Mouse (Mus musculus) embryonic facial prominence, embryonic 12.5 days (tissue): ENCODE measurements around the gene Zfp456. TPM values are rescaled to one million over a fixed set of nuclear protein-coding genes. Genes with fewer than 3 reads are reported as not detected.
"Not testable (repeated sequence)": the region's sequence is repeated elsewhere in the genome, so short reads cannot be mapped to it uniquely, and the experiment has no call there.

ENCODE experiments used
- ATAC-seq: fragments of 200-750 bp; cut with Nextera tagmentation; 2 replicates; pipeline ENCODE4 v1.8.0; 2017; ENCODE audit not compliant: insufficient number of reproducible peaks, insufficient read depth, low FRiP score, low TSS enrichment
- H3K27ac ChIP-seq: fragments of 300-500 bp; sonication (generic); 2 replicates; pipeline ENCODE4 v1.5.1; 2016; ENCODE audit warnings: mild to moderate bottlenecking
- H3K27me3 ChIP-seq: fragments of 300-500 bp; sonication (generic); 2 replicates; pipeline ENCODE4 v1.6.1; 2016; ENCODE audit warnings: mild to moderate bottlenecking, moderate library complexity
- H3K36me3 ChIP-seq: fragments of 300-500 bp; sonication (generic); 2 replicates; pipeline ENCODE4 v1.6.1; 2016; ENCODE audit warnings: mild to moderate bottlenecking
- H3K4me1 ChIP-seq: fragments of 300-500 bp; sonication (generic); 2 replicates; pipeline ENCODE4 v1.6.1; 2016
- H3K4me2 ChIP-seq: fragments of 300-500 bp; sonication (generic); replicated peaks from 2 replicates; pipeline ENCODE4 v1.6.1; 2016; ENCODE audit warnings: mild to moderate bottlenecking, moderate library complexity
- H3K4me3 ChIP-seq: fragments of 300-500 bp; sonication (generic); 2 replicates; pipeline ENCODE4 v1.5.1; 2016; ENCODE audit warnings: mild to moderate bottlenecking
- H3K9ac ChIP-seq: fragments of 300-500 bp; sonication (generic); 2 replicates; pipeline ENCODE4 v1.6.1; 2016; ENCODE audit warnings: mild to moderate bottlenecking, moderate library complexity
- H3K9me3 ChIP-seq: fragments of 300-500 bp; sonication (generic); 2 replicates; pipeline ENCODE4 v1.6.1; 2016; ENCODE audit warnings: mild to moderate bottlenecking, moderate library complexity
- WGBS: fragments of 180-500 bp; shearing (Covaris S2); methylation state at CpG from one replicate; pipeline ENCODE4 v1.1.7; 2016; 5-methylcytosine and 5-hydroxymethylcytosine counted together
- polyA plus RNA-seq: library from polyadenylated mRNA; unstranded; fragments of >200 nt; fragmentation: Nextera tagmentation; extraction: Ambion mirVana; gene quantifications from 2 replicates; pipeline ENCODE4 v1.2.1, GENCODE M21; 2016

The Zfp456 gene
- 1.5 TPM in 2 replicates for polyA plus RNA-seq

- Histone ChIP-seq H3K4me3 (peak within 1 kb of the TSS; percentile 43), H3K4me2 (peak within 1 kb of the TSS; percentile 54)
- not testable (repeated sequence) for H3K9me3 ChIP-seq, H3K27ac ChIP-seq, H3K9ac ChIP-seq, H3K27me3 ChIP-seq, H3K4me1 ChIP-seq, H3K36me3 ChIP-seq
- peak; percentile 96 for ATAC-seq
- WGBS, result 16% methylated on average over 14 of the region's 15 CpGs
These were observed at the start of gene Zfp456, which contains the start of gene Gm28041 for GRCm38 (mm10) chr13:67375050-67375911. Gene Zfp456, minus strand, starts transcription at chr13:67375810. Gene Gm28041, minus strand, starts transcription at chr13:67375733.

- H3K9ac ChIP-seq, H3K4me1 ChIP-seq, H3K9me3 ChIP-seq, H3K4me2 ChIP-seq, H3K27ac ChIP-seq, ATAC-seq, H3K27me3 ChIP-seq, H3K4me3 ChIP-seq, H3K36me3 ChIP-seq: not testable (repeated sequence)
- WGBS, result 74% methylated on average over 2 of the region's 2 CpGs
These were observed 46.9 kb upstream of the Zfp456 start for GRCm38 (mm10) chr13:67422532-67422931.

- peak within 1 kb of the TSS; percentile 60 for H3K9ac ChIP-seq
- no peaks in the 10 kb centered on the region for H3K9me3 ChIP-seq
- no peaks in the 10 kb centered on the region for H3K27me3 ChIP-seq
- ATAC-seq, result peak; percentile 83
- peak within 1 kb of the TSS; percentile 68 for H3K4me2 ChIP-seq
- H3K4me3 ChIP-seq, result peak within 1 kb of the TSS; percentile 59
- WGBS, result 3% methylated on average over 22 of the region's 22 CpGs
- H3K4me1 ChIP-seq, result no peaks in the 10 kb centered on the region
- H3K36me3 ChIP-seq, result no peaks in the 10 kb centered on the region
- H3K27ac ChIP-seq, result no peak within 1 kb of the TSS
These were observed 45.7 kb upstream of the Zfp456 start, which contains the start of gene Zfp459 for GRCm38 (mm10) chr13:67421207-67421857. Gene Zfp459, minus strand, starts transcription at chr13:67421418.

GRCm38 (mm10) chr13:67420558-67421206 is 45.1 kb upstream of the Zfp456 start:
- H3K4me3 ChIP-seq, result peak overlapping the region; percentile 59

GRCm38 (mm10) chr13:67416811-67417210 is 41.2 kb upstream of the Zfp456 start:
- Histone ChIP-seq H3K27ac (no peak overlapping the region), H3K4me1 (no peaks in the 10 kb centered on the region), H3K4me2 (no peak overlapping the region), H3K9me3 (no peaks in the 10 kb centered on the region), H3K36me3 (no peaks in the 10 kb centered on the region), H3K4me3 (no peak overlapping the region), H3K27me3 (no peaks in the 10 kb centered on the region), H3K9ac (no peak overlapping the region)
- 88% methylated on average over 3 of the region's 3 CpGs for WGBS
- no peak for ATAC-seq

More at GRCm38 (mm10) chr13:67420558-67421206, 45.1 kb upstream of the Zfp456 start:
- peak overlapping the region; percentile 60 for H3K9ac ChIP-seq
- no peaks in the 10 kb centered on the region for H3K4me1 ChIP-seq
- peak overlapping the region; percentile 68 for H3K4me2 ChIP-seq
- 30% methylated on average over 11 of the region's 11 CpGs for WGBS
- no peaks in the 10 kb centered on the region for H3K27me3 ChIP-seq
- peak; percentile 17; the same call in 1 of the 2 replicates for ATAC-seq
- no peaks in the 10 kb centered on the region for H3K36me3 ChIP-seq
- no peaks in the 10 kb centered on the region for H3K9me3 ChIP-seq
- H3K27ac ChIP-seq, result no peak overlapping the region

GRCm38 (mm10) chr13:67415759-67416158 is 40.1 kb upstream of the Zfp456 start:
- Histone ChIP-seq H3K4me2 (no peak overlapping the region), H3K27me3 (no peaks in the 10 kb centered on the region), H3K27ac (no peak overlapping the region), H3K4me3 (no peak overlapping the region), H3K9me3 (no peaks in the 10 kb centered on the region), H3K9ac (no peak overlapping the region), H3K36me3 (no peaks in the 10 kb centered on the region), H3K4me1 (no peaks in the 10 kb centered on the region)
- 86% methylated on average over 6 of the region's 6 CpGs for WGBS
- ATAC-seq, result no peak

- H3K4me3 ChIP-seq, ATAC-seq, H3K4me2 ChIP-seq, H3K9me3 ChIP-seq, H3K9ac ChIP-seq, H3K27ac ChIP-seq, H3K27me3 ChIP-seq, H3K4me1 ChIP-seq, H3K36me3 ChIP-seq: not testable (repeated sequence)
- WGBS, result 68% methylated on average over 3 of the region's 3 CpGs
These were observed 38.0 kb upstream of the Zfp456 start for GRCm38 (mm10) chr13:67413634-67414033.

- H3K4me1 ChIP-seq, H3K27ac ChIP-seq, H3K36me3 ChIP-seq, H3K9me3 ChIP-seq, H3K27me3 ChIP-seq: not testable (repeated sequence)
- Histone ChIP-seq H3K4me3 (peak within 1 kb of the TSS; percentile 65), H3K9ac (peak within 1 kb of the TSS; percentile 60), H3K4me2 (peak within 1 kb of the TSS; percentile 55)
- peak; percentile 94 for ATAC-seq
- 6% methylated on average over 14 of the region's 16 CpGs for WGBS
These were observed 23.7 kb upstream of the Zfp456 start, which contains the start of gene Zfp429 for GRCm38 (mm10) chr13:67399183-67399903. Gene Zfp429, minus strand, starts transcription at chr13:67399819.

- not testable (repeated sequence) for H3K4me2 ChIP-seq, H3K36me3 ChIP-seq, H3K4me3 ChIP-seq, ATAC-seq, H3K9me3 ChIP-seq, H3K27me3 ChIP-seq, H3K4me1 ChIP-seq, H3K9ac ChIP-seq, H3K27ac ChIP-seq
- WGBS, result 81% methylated on average over 3 of the region's 3 CpGs
These were observed 645 bp upstream of the Zfp456 start for GRCm38 (mm10) chr13:67376255-67376654.

- Histone ChIP-seq H3K36me3 (no peaks in the 10 kb centered on the region), H3K27ac (no peak within 1 kb of the TSS), H3K4me2 (peak within 1 kb of the TSS; percentile 71), H3K27me3 (no peaks in the 10 kb centered on the region), H3K4me1 (no peaks in the 10 kb centered on the region), H3K4me3 (peak within 1 kb of the TSS; percentile 75), H3K9me3 (no peaks in the 10 kb centered on the region), H3K9ac (peak within 1 kb of the TSS; percentile 59)
- WGBS, result under 1% methylated on average over 15 of the region's 15 CpGs
- peak; percentile 87 for ATAC-seq
These were observed 15.4 kb downstream of the Zfp456 start, which contains the start of the genes Gm28044 and Zfp953 for GRCm38 (mm10) chr13:67360131-67360744. Gene Gm28044, minus strand, starts transcription at chr13:67360536. Gene Zfp953, minus strand, starts transcription at chr13:67360605.

- Histone ChIP-seq H3K4me3 (no peak overlapping the region), H3K4me2 (no peak overlapping the region), H3K4me1 (no peaks in the 10 kb centered on the region), H3K9me3 (no peaks in the 10 kb centered on the region), H3K9ac (no peak overlapping the region), H3K36me3 (no peaks in the 10 kb centered on the region), H3K27me3 (no peaks in the 10 kb centered on the region), H3K27ac (no peak overlapping the region)
- no peak for ATAC-seq
These were observed 23.8 kb downstream of the Zfp456 start for GRCm38 (mm10) chr13:67351854-67352253.
